Mouse (Mus musculus) ovary, postnatal 14 days (tissue): ENCODE measurements around the gene Aimp1.

Experiments
- DNase-seq: peaks from one replicate; pipeline ENCODE4 v3.0.0; 2022; ENCODE audit warnings: low spot score

The Aimp1 gene

GRCm38 (mm10) chr3:132684231-132684928 is at the start of gene Aimp1:
Aimp1 (minus strand) TSS chr3:132684370.
- no peak for DNase-seq

GRCm38 (mm10) chr3:132724326-132724725 is 40.2 kb upstream of the Aimp1 start:
- DNase-seq: no peak

GRCm38 (mm10) chr3:132717316-132717715 is 33.1 kb upstream of the Aimp1 start:
- DNase-seq: no peak

- DNase-seq: no peak
Measured at GRCm38 (mm10) chr3:132713913-132714312, 29.7 kb upstream of the Aimp1 start.

GRCm38 (mm10) chr3:132706977-132707376 is 22.8 kb upstream of the Aimp1 start:
- no peak for DNase-seq

- DNase-seq: no peak
Measured at GRCm38 (mm10) chr3:132704216-132704615, 20.0 kb upstream of the Aimp1 start.

- DNase-seq: no peak
Measured at GRCm38 (mm10) chr3:132701368-132701767, 17.2 kb upstream of the Aimp1 start.

- peak; percentile 90 for DNase-seq
Measured at GRCm38 (mm10) chr3:132683447-132684230, 531 bp downstream of the Aimp1 start, which contains the start of gene Tbck. Tbck (plus strand) TSS chr3:132684144.

- DNase-seq: no peak
Measured at GRCm38 (mm10) chr3:132677494-132677893, 6.7 kb downstream of the Aimp1 start.

- no peak for DNase-seq
Measured at GRCm38 (mm10) chr3:132655955-132656354, 28.2 kb downstream of the Aimp1 start.

GRCm38 (mm10) chr3:132653959-132654358 is 30.2 kb downstream of the Aimp1 start:
- no peak for DNase-seq

GRCm38 (mm10) chr3:132651776-132652175 is 32.4 kb downstream of the Aimp1 start:
- no peak for DNase-seq

- DNase-seq: no peak
Measured at GRCm38 (mm10) chr3:132650191-132650590, 34.0 kb downstream of the Aimp1 start.

- no peak for DNase-seq
Measured at GRCm38 (mm10) chr3:132649368-132649767, 34.8 kb downstream of the Aimp1 start.

GRCm38 (mm10) chr3:132646814-132647213 is 37.4 kb downstream of the Aimp1 start:
- DNase-seq: no peak

- no peak for DNase-seq
Measured at GRCm38 (mm10) chr3:132644071-132644470, 40.1 kb downstream of the Aimp1 start.

GRCm38 (mm10) chr3:132637080-132637479 is 47.1 kb downstream of the Aimp1 start:
- DNase-seq: no peak

GRCm38 (mm10) chr3:132633261-132633660 is 50.9 kb downstream of the Aimp1 start:
- no peak for DNase-seq

GRCm38 (mm10) chr3:132629601-132630239 is 54.5 kb downstream of the Aimp1 start, which contains the start of gene Gimd1:
Gimd1 (plus strand) TSS chr3:132629820.
- DNase-seq: no peak

GRCm38 (mm10) chr3:132628741-132629140 is 55.4 kb downstream of the Aimp1 start:
- DNase-seq: no peak
